Mouse (Mus musculus): ENCODE data around the gene Ugt2b5.
"Not testable (repeated sequence)": the region's sequence is repeated elsewhere in the genome, so short reads cannot be mapped to it uniquely, and the experiment has no call there.

The Ugt2b5 gene

DNA sequence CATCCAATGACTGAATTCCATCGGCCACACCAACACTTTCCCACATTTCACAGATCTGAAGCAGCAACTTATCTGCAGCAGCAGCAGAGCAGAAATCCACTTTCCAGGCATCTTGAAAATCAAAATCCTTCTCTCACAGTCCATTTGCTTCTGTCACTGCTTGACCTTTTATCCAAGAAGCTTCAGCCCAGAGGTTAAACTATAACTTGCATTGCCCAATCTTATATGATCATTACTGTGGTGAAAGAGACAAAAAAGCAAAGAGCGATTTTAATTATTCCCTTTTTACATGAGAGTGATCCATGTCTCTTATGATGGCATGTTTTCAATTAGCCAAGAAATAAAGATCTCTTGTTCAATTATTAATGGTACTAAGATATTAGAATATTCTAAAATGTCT lies at the start of gene Ugt2b5:
Gene Ugt2b5, minus strand, starts transcription at position 123 of the 400 bp plus-strand sequence.
- not testable (repeated sequence) for DNase-seq (ENCODE audit: low read depth, low spot score)

DNA sequence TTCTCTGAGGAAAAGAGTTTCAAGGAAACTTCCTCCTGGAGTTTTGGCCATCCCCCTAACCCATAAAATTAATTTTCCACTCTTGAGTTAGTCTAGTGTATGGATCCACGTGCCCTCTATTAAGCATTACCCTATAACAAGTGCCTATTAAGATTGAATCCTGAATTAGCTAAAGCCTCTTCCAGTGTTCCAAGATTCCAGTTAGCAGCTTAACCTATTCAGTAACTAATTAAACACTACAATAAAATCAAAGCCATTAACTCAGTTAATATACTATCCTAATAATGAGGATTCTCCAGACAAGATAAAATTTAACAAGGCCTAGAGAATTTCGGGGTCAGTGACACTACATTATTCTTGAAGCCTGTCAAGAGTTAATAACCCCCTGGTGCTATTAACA lies 35.7 kb upstream of the Ugt2b5 start:
- not testable (repeated sequence) for DNase-seq (ENCODE audit: low read depth, low spot score)

DNA sequence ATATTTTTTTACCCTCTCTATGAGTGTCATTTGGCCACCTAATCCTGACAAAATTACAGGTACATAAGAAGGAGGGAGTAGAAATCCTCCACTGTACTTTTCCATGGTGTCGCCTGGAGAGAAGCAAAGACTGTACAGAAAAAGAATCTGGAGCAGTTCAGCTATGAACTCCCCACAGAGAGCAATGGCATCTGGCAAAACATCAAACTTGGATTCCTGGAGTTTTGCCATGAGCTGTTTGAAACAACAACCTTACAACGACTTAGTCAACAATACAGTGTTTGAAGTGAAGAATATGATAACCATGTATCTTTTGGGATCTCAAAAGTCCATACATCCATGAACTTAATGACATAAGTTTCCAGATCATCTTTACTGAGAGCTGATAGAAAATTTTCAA lies 34.6 kb upstream of the Ugt2b5 start:
- no peak for DNase-seq (ENCODE audit: low read depth, low spot score)

DNA sequence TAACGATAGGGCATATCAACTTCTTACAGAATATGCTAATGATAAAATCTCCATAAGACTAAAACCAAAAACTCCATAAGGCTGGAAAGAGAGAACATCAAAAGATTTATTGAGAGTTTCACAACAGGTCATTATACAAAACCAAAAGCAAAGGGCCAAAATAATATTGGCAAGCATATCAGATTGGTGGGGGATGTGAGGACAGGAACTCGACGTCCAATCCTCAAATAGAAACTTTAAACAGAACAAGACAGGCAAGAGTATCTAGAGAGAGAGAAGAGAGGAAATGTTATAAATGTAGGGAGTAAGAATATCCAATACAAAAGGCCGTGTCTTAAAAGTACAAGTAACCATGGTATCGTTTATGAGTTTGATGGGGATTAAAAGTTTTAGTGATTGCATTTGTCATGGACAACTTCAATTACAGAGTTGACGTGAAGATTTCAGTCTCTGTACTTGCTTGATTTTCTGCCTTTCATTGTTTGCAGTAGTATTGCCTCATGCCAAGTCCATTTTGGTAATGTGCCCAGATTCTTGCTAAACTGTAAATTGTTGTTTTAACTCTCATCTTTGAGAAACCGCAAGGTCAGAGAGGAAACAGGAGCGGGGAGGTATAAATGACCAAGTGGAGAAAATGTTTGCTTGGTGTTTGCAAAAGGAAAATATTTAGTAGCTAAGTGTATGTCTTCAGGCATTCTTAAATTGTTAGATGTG lies 7.8 kb upstream of the Ugt2b5 start:
- no peak for DNase-seq (ENCODE audit: low read depth, low spot score)

GRCm38 (mm10) chr5:87142865-87143456 lies 2.8 kb upstream of the Ugt2b5 start:
- no peak for DNase-seq (ENCODE audit: low read depth, low spot score)

DNA sequence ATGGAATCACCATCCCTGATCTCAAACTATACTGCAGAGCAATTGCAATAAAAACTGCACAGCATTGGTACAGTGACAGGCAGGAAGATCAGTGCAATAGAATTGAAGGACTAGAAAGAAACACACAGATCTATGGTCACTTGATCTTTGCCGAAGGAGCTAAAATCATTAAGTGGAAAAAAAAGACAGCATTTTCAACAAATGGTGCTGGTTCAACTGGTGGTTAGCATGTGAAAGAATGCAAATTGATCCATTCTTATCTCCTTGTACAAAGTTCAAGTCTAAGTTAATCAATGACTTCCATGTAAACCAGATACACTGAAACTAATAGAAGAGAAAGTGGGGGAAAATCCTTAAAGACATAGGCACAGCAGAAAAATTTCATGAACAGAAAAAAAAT lies 36.4 kb downstream of the Ugt2b5 start:
- not testable (repeated sequence) for DNase-seq (ENCODE audit: low read depth, low spot score)

DNA sequence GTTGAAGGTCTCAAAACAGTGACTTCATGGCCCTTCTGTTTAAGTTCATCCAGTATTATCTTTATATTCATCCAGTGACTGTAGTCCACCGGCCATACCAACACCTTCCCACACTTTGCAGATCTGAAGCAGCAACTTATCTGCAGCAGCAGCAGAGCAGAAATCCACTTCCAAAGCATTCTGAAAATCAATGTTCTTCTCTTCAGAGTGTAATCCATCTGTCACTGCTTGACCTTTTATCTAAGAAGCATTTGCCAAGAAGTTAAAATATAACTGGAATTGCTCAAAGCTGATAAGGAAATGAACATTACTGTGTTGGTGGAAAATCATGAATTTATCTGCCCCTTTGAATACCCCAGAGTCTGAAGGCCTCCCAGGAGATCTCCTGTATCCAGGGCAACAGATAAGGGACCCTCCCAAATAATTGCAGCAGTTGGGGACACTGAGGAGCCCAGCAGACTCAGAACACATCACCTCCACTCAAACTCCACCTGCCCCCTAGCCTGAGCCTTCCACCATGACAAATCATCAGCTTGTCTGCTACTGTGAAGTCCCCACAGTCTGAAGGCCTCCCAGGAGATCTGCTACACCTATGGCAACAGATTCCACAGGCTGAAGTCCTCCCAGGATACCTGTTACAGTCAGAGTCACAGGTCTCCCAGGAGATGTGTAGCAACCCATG lies 47.6 kb downstream of the Ugt2b5 start, which contains the start of gene Ugt2b36:
Gene Ugt2b36, minus strand, starts transcription at position 210 of the 682 bp plus-strand sequence.
- no peak for DNase-seq (ENCODE audit: low read depth, low spot score)

DNA sequence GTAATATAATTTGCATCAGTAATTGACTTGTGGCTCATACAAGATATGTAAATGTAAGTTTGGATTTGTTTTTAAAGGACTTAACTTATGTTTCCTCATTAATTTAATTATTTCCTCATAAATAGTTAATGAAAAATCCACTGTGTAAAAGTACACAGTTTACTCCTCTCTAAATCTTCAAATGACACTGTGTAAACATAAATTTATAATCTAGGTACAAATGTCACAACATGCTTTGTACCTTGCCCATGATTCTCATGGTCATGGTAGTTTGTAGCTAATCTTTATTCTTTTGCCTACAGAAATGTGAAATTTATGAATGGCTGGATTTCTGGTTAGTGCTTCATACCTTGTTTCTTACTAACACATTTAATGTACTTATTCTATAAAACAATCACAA lies 49.0 kb downstream of the Ugt2b5 start:
- DNase-seq (ENCODE audit: low read depth, low spot score), result no peak

- no peak for DNase-seq (ENCODE audit: low read depth, low spot score)
These were observed 50.9 kb downstream of the Ugt2b5 start for GRCm38 (mm10) chr5:87089264-87089663.

DNA sequence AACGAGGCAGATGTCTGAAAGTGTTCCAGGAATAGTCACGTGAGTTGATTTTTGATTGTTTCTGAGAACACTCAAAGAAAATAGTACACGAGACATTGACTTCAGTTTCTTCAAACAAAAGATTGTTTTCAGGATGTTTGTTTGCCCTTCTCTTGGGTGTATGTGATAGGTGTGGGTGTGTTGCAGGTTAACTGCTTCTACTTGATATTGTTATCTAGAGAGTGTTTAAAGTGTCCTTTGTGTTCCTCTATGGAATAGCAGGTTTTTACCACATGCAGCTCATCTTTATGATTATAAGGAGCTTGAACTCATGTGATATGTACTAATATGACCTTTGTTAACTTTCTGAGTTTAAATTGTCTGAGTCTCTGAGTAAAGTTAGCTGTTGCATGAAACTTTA lies 53.8 kb downstream of the Ugt2b5 start:
- no peak for DNase-seq (ENCODE audit: low read depth, low spot score)

Measured in retina, adult 2 months (tissue).